ENCODE assay signal across 8 mouse cellular contexts in the genomic region with DNA sequence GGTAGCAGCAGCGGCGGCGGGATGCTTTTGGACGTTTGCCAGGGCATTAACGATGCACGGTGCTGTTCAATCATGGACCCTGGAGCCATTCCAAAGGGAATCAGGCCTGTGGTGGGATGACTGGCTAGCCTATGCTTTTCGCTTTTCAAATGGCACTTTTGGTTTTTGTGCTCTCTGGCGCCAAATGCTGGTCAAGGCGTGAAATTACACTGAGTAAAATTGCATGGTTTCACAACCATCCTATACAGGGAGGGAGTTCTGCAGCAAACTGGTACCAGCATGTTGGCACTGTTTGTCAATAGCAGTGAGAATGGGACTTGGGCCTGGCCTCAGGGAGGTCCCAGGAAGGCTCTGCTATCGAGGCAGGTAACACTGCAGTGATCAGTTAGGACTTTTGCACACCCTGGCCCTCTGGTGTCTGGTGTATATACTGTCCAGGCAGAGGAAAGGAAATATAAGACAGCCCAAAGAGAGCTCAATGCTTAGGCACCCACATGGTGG. TPM values are rescaled to one million over a fixed set of nuclear protein-coding genes. Genes with fewer than 3 reads are reported as not detected.
DNase-seq lines count a peak whose midpoint lies in the region; ATAC-seq and TF ChIP-seq lines count a peak whose summit lies in the region.

No protein-coding gene starts in this region.

- H3K9ac ChIP-seq in hindbrain, embryonic 15.5 days, result 0 out of 2 replicates have a peak overlapping the region, but pooled peaks have one; percentile 35

- no peak overlapping the region for H3K4me3 ChIP-seq in gastrocnemius, adult 2 months
- H3K4me3 ChIP-seq in hindbrain, embryonic 15.5 days, result peak overlapping the region; percentile 20

- no peak overlapping the region for H3K27ac ChIP-seq in gastrocnemius, adult 2 months
- peak overlapping the region; percentile 88 for H3K27ac ChIP-seq in hindbrain, embryonic 15.5 days (replicated peaks)

- H3K9me3 ChIP-seq in hindbrain, embryonic 15.5 days, result no peaks in the 10 kb centered on the region

- H3K27me3 ChIP-seq in hindbrain, embryonic 15.5 days, result no peaks in the 10 kb centered on the region

- peak overlapping the region; percentile 48 for H3K4me2 ChIP-seq in hindbrain, embryonic 15.5 days

- peak; percentile 73 for TF ChIP-seq CTCF in gastrocnemius, adult 2 months (IDR thresholded peaks at IDR 0.05)
- peak; percentile 76; the same call in 1 of the 2 replicates for TF ChIP-seq CTCF in brain, embryonic 14.5 days (IDR thresholded peaks at IDR 0.05; ENCODE audit: borderline replicate concordance, extremely low read depth, insufficient read depth, insufficient read length)

- whole genome bisulfite sequencing in hindbrain, embryonic 15.5 days, result 4% methylated on average over 10 of the region's 10 CpGs

- H3K4me1 ChIP-seq in hindbrain, embryonic 15.5 days (replicated peaks), result peaks cover 16% of the 10 kb centered on the region; the same call in 1 of the 2 replicates

- ATAC-seq in erythroblast, adult 5-6 weeks (replicated peaks; ENCODE audit: low FRiP score, poor library complexity, severe bottlenecking), result peak; percentile 83
- peak; percentile 93 for ATAC-seq in hindbrain, embryonic 15.5 days (ENCODE audit: low FRiP score, low read depth)
- peak; percentile 91 for ATAC-seq in megakaryocyte, adult 5-6 weeks (ENCODE audit: poor library complexity, severe bottlenecking)

- intact Hi-C loops in gastrocnemius, adult 2 months (cut with DNase I), result loop anchor here (2.0 kb wide), 1 partner anchor 92 kb away; no protein-coding TSS in a partner anchor

- DNase-seq in gastrocnemius, adult 2 months, result peak; percentile 35
- DNase-seq in gastrocnemius, adult 8-10 months (ENCODE audit: low spot score in 2 of 2), result no peak
- DNase-seq in brain, embryonic 14.5 days (ENCODE audit: low read depth), result peak; percentile 96
- peak; percentile 8 to 10 for DNase-seq in left cerebral cortex, adult 8-10 months (ENCODE audit: low spot score in 2 of 2)
- DNase-seq in right cerebral cortex, adult 2 months (ENCODE audit: low spot score in 2 of 2), result peak; percentile 26 to 37

- TF ChIP-seq POLR2A in brain, embryonic 14.5 days (IDR thresholded peaks at IDR 0.05; ENCODE audit: borderline replicate concordance, extremely low read depth, insufficient read depth, insufficient read length, poor library complexity, severe bottlenecking), result no peak

- H3K36me3 ChIP-seq in hindbrain, embryonic 15.5 days, result no peaks in the 10 kb centered on the region; the same call in 1 of the 2 replicates

RNA-seq across cellular contexts. Expression of a gene that starts 18.6 kb away (rescaled TPM):
- total RNA-seq in gastrocnemius, adult 2 months (2021), result 1 to 10 TPM; 8.1 to 9.6 TPM
- total RNA-seq in gastrocnemius, adult 8-10 months (2022), result 10 to 100 TPM in 1 of 4 experiments, 1 to 10 TPM in 3; 6.3 to 10.0 (median 7.4) TPM
- 48.0 and 73.7 TPM in 2 replicates for polyA plus RNA-seq in brain, embryonic 14.5 days (2012; rRNA removed)
- 12.1 and 21.7 TPM in 2 replicates for total RNA-seq in erythroblast, adult 5-6 weeks (2015; ENCODE audit: low replicate concordance)
- 32.9 and 35.6 TPM in 2 replicates for total RNA-seq in erythroblast, adult 5-6 weeks (2017; ENCODE audit: low replicate concordance)
- polyA plus RNA-seq in hindbrain, embryonic 15.5 days (2015; fragmentation: Nextera tagmentation; extraction: Ambion mirVana), result 44.8 and 51.2 TPM in 2 replicates
- 10 to 100 TPM; 15.9 to 18.6 (median 17.5) TPM for total RNA-seq in left cerebral cortex, adult 8-10 months (2022)
- total RNA-seq in megakaryocyte, adult 5-6 weeks (2015), result 84.7 and 92.6 TPM in 2 replicates
- 87.4 and 98.8 TPM in 2 replicates for total RNA-seq in megakaryocyte, adult 5-6 weeks (2017)

RNA-seq across cellular contexts. Expression of a gene that starts 44.5 kb away (rescaled TPM):
- 100 to 1,000 TPM; 664 to 696 TPM for total RNA-seq in gastrocnemius, adult 2 months (2021)
- total RNA-seq in gastrocnemius, adult 8-10 months (2022), result 100 to 1,000 TPM; 604 to 694 (median 660) TPM
- 613 and 886 TPM in 2 replicates for polyA plus RNA-seq in brain, embryonic 14.5 days (2012; rRNA removed)
- 270 and 329 TPM in 2 replicates for total RNA-seq in erythroblast, adult 5-6 weeks (2015; ENCODE audit: low replicate concordance)
- 221 and 268 TPM in 2 replicates for total RNA-seq in erythroblast, adult 5-6 weeks (2017; ENCODE audit: low replicate concordance)
- polyA plus RNA-seq in hindbrain, embryonic 15.5 days (2015; fragmentation: Nextera tagmentation; extraction: Ambion mirVana), result 891 and 932 TPM in 2 replicates
- 100 to 1,000 TPM; 177 to 201 (median 189) TPM for total RNA-seq in left cerebral cortex, adult 8-10 months (2022)
- total RNA-seq in megakaryocyte, adult 5-6 weeks (2015), result 721 and 749 TPM in 2 replicates
- 791 and 811 TPM in 2 replicates for total RNA-seq in megakaryocyte, adult 5-6 weeks (2017)

Comparison
In these comparisons a context has a peak if more than half of its experiments do, and no peak if none do; other contexts are left out.
1. DNase-seq: peak in gastrocnemius, adult 2 months (single experiment), brain, embryonic 14.5 days (single experiment), left cerebral cortex, adult 8-10 months (2 of 2) and right cerebral cortex, adult 2 months (2 of 2); none in gastrocnemius, adult 8-10 months (0 of 2).
2. Peak in every context shown above with its lines, with median percentiles within 50 percentile points of each other: ATAC-seq.